Mouse (Mus musculus) heart, adult 11 months (tissue): ENCODE measurements at regions not wholly inside any gene's neighbourhood (a gene's known extent, or its start where the extent isn't known, plus 50 kb on each side); places are given as distances from the start of the nearest gene placed in this dataset.
"Not testable (repeated sequence)": the region's sequence is repeated elsewhere in the genome, so short reads cannot be mapped to it uniquely, and the experiment has no call there.

Experiments
- DNase-seq: peaks from one replicate; pipeline ENCODE4 v3.0.0; 2022

- no peak for DNase-seq
Observed at GRCm38 (mm10) chr19:35639945-35640344, 417.4 kb downstream of the Htr7 start.

GRCm38 (mm10) chr19:35621771-35622170 is 435.5 kb downstream of the Htr7 start:
- DNase-seq: no peak

- peak; percentile 75 for DNase-seq
Observed at GRCm38 (mm10) chr19:35595384-35595783, 461.9 kb downstream of the Htr7 start.

GRCm38 (mm10) chr19:35575979-35576378 is 481.3 kb downstream of the Htr7 start:
- no peak for DNase-seq

- no peak for DNase-seq
Observed at GRCm38 (mm10) chr19:35549381-35549780, 507.9 kb downstream of the Htr7 start.

GRCm38 (mm10) chr19:35536816-35537215 is 520.5 kb downstream of the Htr7 start:
- no peak for DNase-seq

GRCm38 (mm10) chr19:35529276-35529675 is 528.0 kb downstream of the Htr7 start:
- DNase-seq: no peak

- DNase-seq: no peak
Observed at GRCm38 (mm10) chr19:35493721-35494120, 563.6 kb downstream of the Htr7 start.

- no peak for DNase-seq
Observed at GRCm38 (mm10) chr19:35491354-35491753, 566.0 kb downstream of the Htr7 start.

- not testable (repeated sequence) for DNase-seq
Observed at GRCm38 (mm10) chr19:35485616-35486015, 563.5 kb downstream of the Kif20b start.

- no peak for DNase-seq
Observed at GRCm38 (mm10) chr19:35482469-35482868, 560.3 kb downstream of the Kif20b start.

GRCm38 (mm10) chr19:35453942-35454341 is 531.8 kb downstream of the Kif20b start:
- no peak for DNase-seq

GRCm38 (mm10) chr19:35442466-35442865 is 520.3 kb downstream of the Kif20b start:
- no peak for DNase-seq

- DNase-seq: no peak
Observed at GRCm38 (mm10) chr19:35438074-35438473, 515.9 kb downstream of the Kif20b start.
